Mouse (Mus musculus) heart, embryonic 14.5 days (tissue): ENCODE data around the gene Tas2r125. TPM values are rescaled to one million over a fixed set of nuclear protein-coding genes. Genes with fewer than 3 reads are reported as not detected.
"Not testable (repeated sequence)": the region's sequence is repeated elsewhere in the genome, so short reads cannot be mapped to it uniquely, and the experiment has no call there.

Experiments
- ATAC-seq: fragments of 200-750 bp; cut with Nextera tagmentation; 2 replicates; pipeline ENCODE4 v1.8.0; 2017; ENCODE audit warnings: low read depth, moderate TSS enrichment; ENCODE audit not compliant: insufficient number of reproducible peaks, insufficient read depth, low FRiP score
- H3K27ac ChIP-seq, 2 experiments: fragments of 200-500 bp in 1 of 2; fragments of 300-500 bp in 1 of 2; sonication (generic) in 1 of 2; replicated peaks in 1 of 2; 2 replicates each; pipeline ENCODE4 v1.5.1; 2012 to 2014; ENCODE audit warnings: low read depth in 2 of 2, low read length in 2 of 2, control low read depth in 1 of 2, mild to moderate bottlenecking in 1 of 2, mixed read lengths in 1 of 2; ENCODE audit not compliant: control insufficient read depth in 1 of 2, insufficient read depth in 1 of 2
- H3K27me3 ChIP-seq: fragments of 300-500 bp; sonication (generic); 2 replicates; pipeline ENCODE4 v1.6.1; 2014; ENCODE audit warnings: mild to moderate bottlenecking, low read length, control low read depth; ENCODE audit not compliant: control insufficient read depth, insufficient read depth
- H3K36me3 ChIP-seq: fragments of 300-500 bp; sonication (generic); 2 replicates; pipeline ENCODE4 v1.6.1; 2014; ENCODE audit warnings: mild to moderate bottlenecking, control low read depth, low read length, mixed read lengths; ENCODE audit not compliant: control insufficient read depth, insufficient read depth
- H3K4me1 ChIP-seq, 2 experiments: fragments of 200-500 bp in 1 of 2; fragments of 300-500 bp in 1 of 2; sonication (generic) in 1 of 2; 2 replicates each; pipeline ENCODE4 v1.6.1; 2012 to 2014; ENCODE audit warnings: low read length in 2 of 2, control low read depth in 1 of 2, mixed read lengths in 1 of 2; ENCODE audit not compliant: control insufficient read depth in 2 of 2, insufficient read depth in 2 of 2
- H3K4me2 ChIP-seq: fragments of 300-500 bp; sonication (generic); 2 replicates; pipeline ENCODE4 v1.6.1; 2014; ENCODE audit warnings: mild to moderate bottlenecking, low read length
- H3K4me3 ChIP-seq, 2 experiments: fragments of 200-500 bp in 1 of 2; fragments of 300-500 bp in 1 of 2; sonication (generic) in 1 of 2; 2 replicates each; pipeline ENCODE4 v1.5.1; 2012 to 2014; ENCODE audit warnings: low read length in 2 of 2, mild to moderate bottlenecking in 2 of 2, control low read depth in 1 of 2, low read depth in 1 of 2, moderate library complexity in 1 of 2; ENCODE audit not compliant: control insufficient read depth in 1 of 2, insufficient read depth in 1 of 2
- H3K9ac ChIP-seq: fragments of 300-500 bp; sonication (generic); 2 replicates; pipeline ENCODE4 v1.6.1; 2014; ENCODE audit warnings: mild to moderate bottlenecking, low read length
- H3K9me3 ChIP-seq: fragments of 300-500 bp; sonication (generic); 2 replicates; pipeline ENCODE4 v1.6.1; 2016; ENCODE audit warnings: low read length, control low read depth; ENCODE audit not compliant: control insufficient read depth
- WGBS: fragments of 180-500 bp; shearing (Covaris S2); extraction: QIAGEN DNeasy Blood & Tissue Kit; methylation state at CpG from one replicate; pipeline ENCODE4 v1.1.7; 2014; 5-methylcytosine and 5-hydroxymethylcytosine counted together
- polyA plus RNA-seq: library from polyadenylated mRNA; unstranded; fragments of >200 nt; fragmentation: Nextera tagmentation; extraction: Ambion mirVana; gene quantifications from 2 replicates; pipeline ENCODE4 v1.2.1, GENCODE M21; 2014

Tas2r125 gene
- polyA plus RNA-seq = not detected in 2 replicates

GRCm38 (mm10) chr6:132909351-132909750, at the start of gene Tas2r125:
Tas2r125 (plus strand) TSS chr6:132909651.
- Histone ChIP-seq H3K4me3 (no peak within 1 kb of the TSS), H3K9me3 (no peaks in the 10 kb centered on the region), H3K4me2 (no peak within 1 kb of the TSS), H3K4me1 (no peaks in the 10 kb centered on the region), H3K36me3 (no peaks in the 10 kb centered on the region), H3K27ac (no peak within 1 kb of the TSS), H3K27me3 (no peaks in the 10 kb centered on the region), H3K9ac (no peak within 1 kb of the TSS)
- 69% methylated on average over 3 of the region's 3 CpGs for WGBS
- no peak for ATAC-seq

- Histone ChIP-seq H3K4me1 (no peaks in the 10 kb centered on the region), H3K36me3 (no peaks in the 10 kb centered on the region), H3K4me3 (no peak within 1 kb of the TSS), H3K27me3 (no peaks in the 10 kb centered on the region), H3K4me2 (no peak within 1 kb of the TSS), H3K27ac (no peak within 1 kb of the TSS), H3K9ac (no peak within 1 kb of the TSS), H3K9me3 (no peaks in the 10 kb centered on the region)
- no peak for ATAC-seq
Observed at GRCm38 (mm10) chr6:132867708-132868107, 41.7 kb upstream of the Tas2r125 start, which contains the start of gene Tas2r110. Tas2r110 (plus strand) TSS chr6:132868008.

GRCm38 (mm10) chr6:132892711-132893110, 16.7 kb upstream of the Tas2r125 start, which contains the start of gene Tas2r113:
Tas2r113 (plus strand) TSS chr6:132893011.
- no peaks in the 10 kb centered on the region for H3K9me3 ChIP-seq
- no peaks in the 10 kb centered on the region for H3K27me3 ChIP-seq
- no peak within 1 kb of the TSS for H3K4me2 ChIP-seq
- H3K27ac ChIP-seq = no peak within 1 kb of the TSS
- ATAC-seq = no peak
- no peaks in the 10 kb centered on the region for H3K36me3 ChIP-seq
- H3K9ac ChIP-seq = no peak within 1 kb of the TSS
- 65% methylated on average over 1 of the region's 1 CpGs for WGBS
- H3K4me1 ChIP-seq = no peaks in the 10 kb centered on the region
- H3K4me3 ChIP-seq = no peak within 1 kb of the TSS

- H3K27ac ChIP-seq, ATAC-seq, H3K4me2 ChIP-seq: not testable (repeated sequence)
Observed at GRCm38 (mm10) chr6:132941376-132941775, 31.9 kb downstream of the Tas2r125 start.

GRCm38 (mm10) chr6:132950802-132951201, 41.4 kb downstream of the Tas2r125 start, which contains the start of gene Tas2r129:
Tas2r129 (plus strand) TSS chr6:132951102.
- no peak within 1 kb of the TSS for H3K4me3 ChIP-seq
- H3K4me2 ChIP-seq = no peak within 1 kb of the TSS
- WGBS = 73% methylated on average over 2 of the region's 2 CpGs
- ATAC-seq = no peak
- H3K9ac ChIP-seq = no peak within 1 kb of the TSS
- no peaks in the 10 kb centered on the region for H3K27me3 ChIP-seq
- 0 out of 2 replicates have a peak, but pooled peaks cover 1% of the 10 kb centered on the region for H3K9me3 ChIP-seq
- no peaks in the 10 kb centered on the region for H3K36me3 ChIP-seq
- no peak within 1 kb of the TSS for H3K27ac ChIP-seq
- no peaks in the 10 kb centered on the region for H3K4me1 ChIP-seq

More at GRCm38 (mm10) chr6:132941376-132941775, 31.9 kb downstream of the Tas2r125 start:
- not testable (repeated sequence) for H3K36me3 ChIP-seq, H3K9me3 ChIP-seq, H3K27me3 ChIP-seq, H3K9ac ChIP-seq, H3K4me3 ChIP-seq, H3K4me1 ChIP-seq

- H3K36me3 ChIP-seq = no peaks in the 10 kb centered on the region
- no peak within 1 kb of the TSS for H3K27ac ChIP-seq
- H3K27me3 ChIP-seq = no peaks in the 10 kb centered on the region
- H3K4me3 ChIP-seq = no peak within 1 kb of the TSS
- 36% methylated on average over 1 of the region's 1 CpGs for WGBS
- ATAC-seq = no peak
- no peaks in the 10 kb centered on the region for H3K4me1 ChIP-seq
- 0 out of 2 replicates have a peak, but pooled peaks cover 4% of the 10 kb centered on the region for H3K9me3 ChIP-seq
- H3K4me2 ChIP-seq = no peak within 1 kb of the TSS
- no peak within 1 kb of the TSS for H3K9ac ChIP-seq
Observed at GRCm38 (mm10) chr6:132957819-132958218, 48.4 kb downstream of the Tas2r125 start, which contains the start of gene Tas2r131. Tas2r131 (minus strand) TSS chr6:132957919.

Other genes starting within 250 kb of the Tas2r125 start
- not detected in 2 replicates for gene Tas2r121, start 208.6 kb upstream of the Tas2r125 start, polyA plus RNA-seq
- not detected in 2 replicates for gene Tas2r122, start 197.7 kb upstream of the Tas2r125 start, polyA plus RNA-seq
- gene Tas2r115, start 171.6 kb upstream of the Tas2r125 start, polyA plus RNA-seq = not detected in 2 replicates
- not detected in 2 replicates for gene Tas2r124, start 154.9 kb upstream of the Tas2r125 start, polyA plus RNA-seq
- gene Tas2r102, start 147.5 kb upstream of the Tas2r125 start, polyA plus RNA-seq = not detected in 2 replicates
- gene Tas2r136, start 131.5 kb upstream of the Tas2r125 start, polyA plus RNA-seq = not detected in 2 replicates
- gene Tas2r117, start 106.8 kb upstream of the Tas2r125 start, polyA plus RNA-seq = not detected in 2 replicates
- not detected in 2 replicates for gene Tas2r123, start 62.5 kb upstream of the Tas2r125 start, polyA plus RNA-seq
- not detected in 2 replicates for gene Tas2r116, start 54.2 kb upstream of the Tas2r125 start, polyA plus RNA-seq
- not detected in 2 replicates for gene Tas2r110, start 41.6 kb upstream of the Tas2r125 start, polyA plus RNA-seq
- gene Tas2r113, start 16.6 kb upstream of the Tas2r125 start, polyA plus RNA-seq = not detected in 2 replicates
- not detected in 2 replicates for gene Tas2r129, start 41.5 kb downstream of the Tas2r125 start, polyA plus RNA-seq
- gene Tas2r131, start 48.3 kb downstream of the Tas2r125 start, polyA plus RNA-seq = not detected in 2 replicates
- not detected in 2 replicates for gene Tas2r109, start 71.3 kb downstream of the Tas2r125 start, polyA plus RNA-seq
- gene Tas2r103, start 127.5 kb downstream of the Tas2r125 start, polyA plus RNA-seq = not detected in 2 replicates
- not detected in 2 replicates for gene Tas2r140, start 146.2 kb downstream of the Tas2r125 start, polyA plus RNA-seq
- 61.1 and 64.4 TPM in 2 replicates for gene Smim10l1, start 195.3 kb downstream of the Tas2r125 start, polyA plus RNA-seq